Mouse (Mus musculus) frontal cortex, adult 2 months (tissue): ENCODE measurements around the gene Brwd3. TPM values are rescaled to one million over a fixed set of nuclear protein-coding genes. Genes with fewer than 3 reads are reported as not detected.

ENCODE experiments used
- polyA plus RNA-seq: library from polyadenylated mRNA; depleted of rRNA; stranded (reverse); fragments of >200 nt; gene quantifications from 2 replicates; pipeline ENCODE4 v1.2.3, GENCODE M21; 2012; rRNA removed

Brwd3 gene
- polyA plus RNA-seq, 1 experiment = 3.5 TPM

Other genes with a start within 250 kb of the Brwd3 start
- gene Gm379, start 169.5 kb downstream of the Brwd3 start, polyA plus RNA-seq = not detected in 2 replicates
- 9.2 and 12.9 TPM in 2 replicates for gene Hmgn5, start 179.0 kb upstream of the Brwd3 start, polyA plus RNA-seq